Mouse (Mus musculus) testis, adult 2 months (tissue): Measurements from ENCODE around the gene Sec16a. TPM values are rescaled to one million over a fixed set of nuclear protein-coding genes. Genes with fewer than 3 reads are reported as not detected.

Experiments
- H3K27ac ChIP-seq: fragments of 200-500 bp; 2 replicates; pipeline ENCODE4 v1.5.1; 2012; ENCODE audit warnings: low read depth, low read length; ENCODE audit not compliant: control insufficient read depth, insufficient read depth
- H3K27me3 ChIP-seq: fragments of 200-500 bp; 2 replicates; pipeline ENCODE4 v1.6.1; 2012; ENCODE audit warnings: mild to moderate bottlenecking, low read length, moderate library complexity; ENCODE audit not compliant: control insufficient read depth, insufficient read depth
- H3K36me3 ChIP-seq: fragments of 200-500 bp; 2 replicates; pipeline ENCODE4 v1.6.1; 2012; ENCODE audit warnings: mild to moderate bottlenecking, low read length; ENCODE audit not compliant: control insufficient read depth, insufficient read depth
- H3K4me1 ChIP-seq: fragments of 200-500 bp; 2 replicates; pipeline ENCODE4 v1.6.1; 2012; ENCODE audit warnings: low read length; ENCODE audit not compliant: control insufficient read depth, insufficient read depth
- H3K4me3 ChIP-seq: fragments of 200-500 bp; 2 replicates; pipeline ENCODE4 v1.5.1; 2012; ENCODE audit warnings: low read depth, mild to moderate bottlenecking, low read length, moderate library complexity, mixed read lengths; ENCODE audit not compliant: control insufficient read depth
- CTCF ChIP-seq: fragments of 200-500 bp; IDR thresholded peaks from 2 replicates; pipeline ENCODE4 v1.5.1; 2012; ENCODE audit warnings: low read depth, mild to moderate bottlenecking, inconsistent platforms, low read length, moderate library complexity; ENCODE audit not compliant: control insufficient read depth, insufficient read depth, insufficient replicate concordance
- POLR2A ChIP-seq: fragments of 200-500 bp; IDR thresholded peaks from 2 replicates; pipeline ENCODE4 v1.6.1; 2012; ENCODE audit warnings: low read depth, mild to moderate bottlenecking, inconsistent platforms, low read length, moderate library complexity; ENCODE audit not compliant: control insufficient read depth
- polyA plus RNA-seq: library from polyadenylated mRNA; depleted of rRNA; stranded (reverse); fragments of >200 nt; gene quantifications from 2 replicates; pipeline ENCODE4 v1.2.3, GENCODE M21; 2012

Sec16a gene
- polyA plus RNA-seq, 1 experiment: 58.1 TPM

- Histone ChIP-seq H3K4me3 (no peak overlapping the region), H3K4me1 (no peaks in the 10 kb centered on the region), H3K36me3 (no peaks in the 10 kb centered on the region), H3K27ac (no peak overlapping the region), H3K27me3 (no peaks in the 10 kb centered on the region)
- TF ChIP-seq POLR2A (no peak), CTCF (no peak)
These were observed 41.9 kb upstream of the Sec16a start for GRCm38 (mm10) chr2:26486835-26487321.

DNA sequence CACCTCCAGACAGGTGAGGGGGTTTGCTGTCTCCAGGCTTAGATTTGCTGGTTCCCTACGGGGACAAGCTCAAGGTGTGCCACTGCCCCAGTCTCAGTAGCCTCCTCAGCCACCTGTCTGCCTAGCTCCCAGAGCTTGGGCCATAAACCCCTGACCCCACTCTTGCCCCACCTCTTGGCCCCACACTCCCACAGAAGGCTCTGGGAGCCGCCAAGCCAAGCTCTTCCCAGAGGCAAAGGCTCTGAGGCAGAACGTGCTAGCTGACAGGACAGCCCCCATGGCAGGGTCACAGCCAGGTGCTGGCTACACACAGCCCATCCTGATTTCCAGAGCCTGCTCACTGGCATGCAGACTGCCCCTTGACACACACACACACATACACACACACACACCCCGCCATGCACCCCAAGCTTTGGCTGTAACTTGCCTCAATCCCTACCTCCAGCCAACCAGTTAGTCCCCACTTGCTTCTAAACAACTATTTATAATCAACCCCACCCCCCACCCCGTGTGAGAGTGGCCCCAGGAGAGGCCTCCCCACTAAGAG, 41.3 kb upstream of the Sec16a start:
- Histone ChIP-seq H3K27ac (no peak overlapping the region), H3K4me3 (no peak overlapping the region), H3K27me3 (no peaks in the 10 kb centered on the region), H3K4me1 (no peaks in the 10 kb centered on the region), H3K36me3 (no peaks in the 10 kb centered on the region)
- TF ChIP-seq CTCF (no peak), POLR2A (no peak)

DNA sequence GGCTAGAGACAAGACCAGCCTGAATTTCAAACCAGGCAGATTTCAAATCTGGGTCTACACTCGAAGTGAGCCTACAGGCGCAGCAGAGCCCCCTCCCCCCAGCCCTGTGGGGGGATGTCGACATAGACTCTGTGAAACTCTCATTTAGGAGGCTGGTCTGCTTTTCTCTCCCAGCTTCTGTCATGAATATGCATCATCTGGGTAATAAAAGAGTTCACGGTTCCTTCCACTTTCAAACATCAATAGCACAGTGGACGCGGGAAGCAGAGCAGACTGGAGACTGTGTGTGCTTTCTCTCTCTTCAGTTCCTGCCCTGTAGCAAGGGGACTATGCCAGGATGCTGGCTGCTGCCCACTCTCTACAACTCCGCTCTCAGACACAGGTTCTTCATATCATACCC, 40.7 kb upstream of the Sec16a start:
- no peaks in the 10 kb centered on the region for H3K27me3 ChIP-seq
- H3K4me3 ChIP-seq: no peak overlapping the region
- no peak for TF ChIP-seq CTCF
- TF ChIP-seq POLR2A: no peak
- no peak overlapping the region for H3K27ac ChIP-seq
- no peaks in the 10 kb centered on the region for H3K36me3 ChIP-seq
- no peaks in the 10 kb centered on the region for H3K4me1 ChIP-seq

DNA sequence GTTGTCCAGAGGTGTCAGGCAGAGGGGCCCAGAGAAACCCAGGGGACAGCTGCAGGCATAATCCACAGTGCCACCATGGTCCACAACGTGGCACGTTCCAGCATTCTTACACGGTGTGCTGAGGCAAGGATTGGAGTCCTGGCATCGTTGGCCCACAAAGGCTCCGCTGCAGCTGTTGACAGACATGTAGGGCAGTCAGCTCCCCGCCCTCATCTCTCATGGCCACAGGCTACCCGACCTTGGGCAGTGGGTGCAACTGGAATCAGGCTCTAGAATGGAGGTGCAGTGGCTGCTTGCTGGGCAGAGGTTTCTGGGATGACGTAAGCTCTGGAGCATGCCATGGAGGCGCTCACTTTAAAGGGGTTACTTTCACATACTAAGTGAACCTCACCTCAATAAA, 40.3 kb upstream of the Sec16a start:
- TF ChIP-seq CTCF: no peak
- TF ChIP-seq POLR2A: no peak
- no peaks in the 10 kb centered on the region for H3K36me3 ChIP-seq
- no peak overlapping the region for H3K4me3 ChIP-seq
- no peaks in the 10 kb centered on the region for H3K4me1 ChIP-seq
- H3K27ac ChIP-seq: no peak overlapping the region
- H3K27me3 ChIP-seq: no peaks in the 10 kb centered on the region

DNA sequence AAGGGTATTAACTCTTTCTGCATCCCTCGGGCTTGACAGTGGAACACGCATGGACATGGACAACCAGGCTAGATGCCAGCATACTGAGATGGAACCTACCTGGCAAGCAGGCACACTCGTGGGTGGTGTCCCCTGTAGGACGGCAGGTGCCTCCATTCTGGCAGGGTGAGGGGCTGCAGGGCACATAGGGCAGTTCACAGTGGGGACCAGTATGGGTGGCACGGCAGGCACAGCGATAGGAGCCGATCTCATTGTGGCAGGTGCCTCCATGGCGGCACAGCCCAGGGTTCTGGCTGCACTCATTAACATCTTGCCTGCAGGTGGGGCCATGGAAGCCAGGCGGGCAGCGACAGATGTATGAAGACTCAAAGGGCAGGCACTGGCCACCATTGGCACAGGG, 39.2 kb upstream of the Sec16a start:
- Histone ChIP-seq H3K4me3 (no peak overlapping the region), H3K4me1 (no peaks in the 10 kb centered on the region), H3K27me3 (no peaks in the 10 kb centered on the region), H3K36me3 (no peaks in the 10 kb centered on the region), H3K27ac (no peak overlapping the region)
- TF ChIP-seq CTCF (no peak), POLR2A (no peak)

GRCm38 (mm10) chr2:26483230-26483869, 38.3 kb upstream of the Sec16a start:
- H3K36me3 ChIP-seq: no peaks in the 10 kb centered on the region
- no peaks in the 10 kb centered on the region for H3K4me1 ChIP-seq

DNA sequence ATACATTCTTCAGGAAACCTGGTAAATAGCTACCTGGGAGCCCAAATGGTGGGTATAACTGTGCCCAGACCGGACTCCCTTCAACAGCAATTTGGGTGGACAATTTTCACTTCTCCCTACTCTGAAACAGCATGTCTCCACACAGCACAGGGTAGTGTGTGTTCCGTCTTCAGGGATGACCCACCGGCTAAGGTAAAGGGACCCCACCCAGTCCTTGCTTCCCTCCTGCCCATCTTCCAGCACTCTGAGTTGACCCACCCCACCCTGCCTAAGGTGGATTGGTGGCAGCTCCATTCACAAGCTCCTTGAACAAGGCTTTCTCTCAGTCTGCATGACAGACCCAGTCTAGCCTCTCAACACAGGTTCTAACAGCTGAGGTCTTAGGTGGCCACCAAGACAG, 37.8 kb upstream of the Sec16a start:
- no peaks in the 10 kb centered on the region for H3K4me1 ChIP-seq
- TF ChIP-seq CTCF (no peak), POLR2A (no peak)
- H3K4me3 ChIP-seq: no peak overlapping the region
- H3K36me3 ChIP-seq: no peaks in the 10 kb centered on the region
- no peaks in the 10 kb centered on the region for H3K27me3 ChIP-seq
- H3K27ac ChIP-seq: no peak overlapping the region

More at GRCm38 (mm10) chr2:26483230-26483869, 38.3 kb upstream of the Sec16a start:
- Histone ChIP-seq H3K27ac (no peak overlapping the region), H3K27me3 (no peaks in the 10 kb centered on the region), H3K4me3 (no peak overlapping the region)
- TF ChIP-seq CTCF (no peak), POLR2A (no peak)
